Mouse (Mus musculus): ENCODE measurements around the gene Tescl. TPM values are rescaled to one million over a fixed set of nuclear protein-coding genes. Genes with fewer than 3 reads are reported as not detected.

The Tescl gene
- polyA plus RNA-seq, 1 experiment = 0.48 TPM

DNA sequence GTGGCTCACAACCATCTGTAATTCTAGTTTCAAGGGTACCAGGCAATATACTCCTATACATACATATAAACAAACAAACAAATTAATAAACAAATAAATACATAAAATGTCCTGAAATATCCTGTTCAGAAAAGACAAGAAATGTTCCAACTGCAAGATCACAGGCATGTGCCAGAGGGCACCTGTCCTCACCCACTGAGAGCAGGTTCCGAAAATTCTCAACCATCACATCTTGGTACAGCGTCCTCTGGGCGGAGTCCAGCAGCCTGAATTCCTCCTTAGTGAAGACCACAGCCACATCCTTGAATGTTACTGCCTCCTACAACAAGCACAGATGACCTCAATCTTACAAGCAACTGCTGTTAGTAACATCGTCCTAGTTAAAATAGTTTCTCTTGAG lies 39.0 kb downstream of the Tescl start:
- Histone ChIP-seq H3K4me3 (ENCODE audit: insufficient read depth, low read depth, low read length) (no peak overlapping the region), H3K27me3 (replicated peaks; ENCODE audit: control insufficient read depth, insufficient read depth, low read length) (no peaks in the 10 kb centered on the region), H3K4me1 (ENCODE audit: control insufficient read depth, insufficient read depth, low read length) (peaks cover 1% of the 10 kb centered on the region; the same call in 1 of the 2 replicates), H3K36me3 (ENCODE audit: control insufficient read depth, insufficient read depth, low read length) (peaks cover 3% of the 10 kb centered on the region; the same call in 1 of the 2 replicates), H3K27ac (ENCODE audit: insufficient read depth, low read depth, low read length) (no peak overlapping the region)
- no peak for DNase-seq
- 99% methylated on average over 4 of the region's 4 CpGs for WGBS
- TF ChIP-seq POLR2A (IDR thresholded peaks at IDR 0.05; ENCODE audit: low read depth, low read length) (no peak), CTCF (conservative IDR thresholded peaks at IDR 0.05; ENCODE audit: insufficient read depth, insufficient read length, low read depth, low read length) (no peak)

DNA sequence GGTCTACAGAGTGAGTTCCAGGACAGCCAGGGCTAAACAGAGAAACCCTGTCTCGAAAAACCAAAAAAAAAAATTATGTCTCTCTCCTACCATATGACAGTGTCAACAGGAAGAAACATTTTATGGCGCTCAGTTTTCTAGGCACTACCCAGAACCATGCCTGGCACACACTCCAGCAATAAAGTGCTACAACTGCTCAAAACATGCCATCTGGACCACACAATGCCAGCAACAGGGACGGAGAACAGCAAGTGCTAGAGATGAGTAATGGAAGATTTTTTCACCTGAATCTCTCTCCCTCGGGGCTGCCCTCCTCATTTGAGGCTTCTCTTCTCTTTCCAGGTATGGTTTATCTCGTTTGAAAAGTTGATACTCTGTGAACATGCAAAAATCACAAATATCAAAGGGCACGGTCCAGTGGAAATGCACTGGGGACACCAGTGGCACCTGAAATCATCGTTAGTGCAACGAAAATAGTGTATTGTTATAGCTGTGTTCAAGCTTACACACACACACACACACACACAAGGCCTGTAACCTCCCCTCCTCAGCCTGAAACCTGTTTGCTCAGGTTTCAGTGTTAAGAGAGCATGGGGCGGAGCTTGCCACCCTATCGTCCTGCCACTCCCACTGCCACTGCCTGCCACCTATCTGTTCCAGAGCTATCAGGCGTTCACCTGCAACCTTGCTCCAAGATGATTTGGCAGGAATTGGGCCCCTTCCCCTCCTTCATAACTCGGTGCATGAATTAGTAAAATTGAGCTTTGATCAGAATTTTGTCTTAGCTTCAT lies 40.5 kb downstream of the Tescl start:
- Histone ChIP-seq H3K4me1 (ENCODE audit: control insufficient read depth, insufficient read depth, low read length) (no peaks in the 10 kb centered on the region), H3K27me3 (replicated peaks; ENCODE audit: control insufficient read depth, insufficient read depth, low read length) (no peaks in the 10 kb centered on the region), H3K27ac (ENCODE audit: insufficient read depth, low read depth, low read length) (no peak overlapping the region), H3K4me3 (ENCODE audit: insufficient read depth, low read depth, low read length) (no peak overlapping the region), H3K36me3 (ENCODE audit: control insufficient read depth, insufficient read depth, low read length) (peaks cover 3% of the 10 kb centered on the region; the same call in 1 of the 2 replicates)
- TF ChIP-seq CTCF (conservative IDR thresholded peaks at IDR 0.05; ENCODE audit: insufficient read depth, insufficient read length, low read depth, low read length) = no peak
- no peak for TF ChIP-seq POLR2A (IDR thresholded peaks at IDR 0.05; ENCODE audit: low read depth, low read length)
- DNase-seq = no peak
- 87% methylated on average over 12 of the region's 12 CpGs for WGBS

DNA sequence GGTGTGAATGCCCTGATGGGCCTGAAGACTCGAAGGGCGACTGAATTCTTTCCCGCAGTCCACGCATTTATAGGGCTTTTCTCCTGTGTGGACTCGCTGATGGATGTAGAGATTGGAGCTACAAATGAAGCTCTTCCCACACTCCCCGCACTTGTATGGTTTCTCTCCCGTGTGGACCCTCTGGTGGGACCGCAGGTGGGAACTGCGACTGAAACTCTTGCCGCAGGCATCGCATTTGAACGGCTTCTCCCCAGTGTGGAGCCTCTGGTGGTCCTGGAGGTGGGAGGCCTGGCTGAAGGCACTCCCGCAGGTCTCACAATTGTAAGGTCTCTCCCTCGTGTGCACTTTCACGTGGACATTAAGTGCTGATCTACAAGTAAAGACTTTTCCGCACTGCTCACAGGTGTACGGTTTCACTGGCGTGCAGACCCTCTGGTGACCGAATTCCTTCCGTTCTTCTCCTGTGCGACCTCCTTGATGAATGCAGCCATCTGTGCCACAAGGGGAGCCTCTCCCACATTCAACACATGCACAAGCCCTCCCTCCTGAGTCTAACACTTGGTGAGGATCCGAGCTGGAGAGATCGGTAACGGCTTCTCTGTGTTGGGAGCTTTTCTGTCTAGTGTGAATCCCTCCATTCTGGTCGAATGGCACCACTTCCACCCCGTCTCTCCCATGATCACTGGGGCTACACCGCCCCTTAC lies 42.2 kb downstream of the Tescl start:
- Histone ChIP-seq H3K4me3 (ENCODE audit: insufficient read depth, low read depth, low read length) (no peak overlapping the region), H3K27ac (ENCODE audit: insufficient read depth, low read depth, low read length) (no peak overlapping the region), H3K4me1 (ENCODE audit: control insufficient read depth, insufficient read depth, low read length) (no peaks in the 10 kb centered on the region), H3K27me3 (replicated peaks; ENCODE audit: control insufficient read depth, insufficient read depth, low read length) (no peaks in the 10 kb centered on the region), H3K36me3 (ENCODE audit: control insufficient read depth, insufficient read depth, low read length) (peaks cover 3% of the 10 kb centered on the region; the same call in 1 of the 2 replicates)
- TF ChIP-seq POLR2A (IDR thresholded peaks at IDR 0.05; ENCODE audit: low read depth, low read length) = no peak
- TF ChIP-seq CTCF (conservative IDR thresholded peaks at IDR 0.05; ENCODE audit: insufficient read depth, insufficient read length, low read depth, low read length) = no peak
- no peak for DNase-seq
- 90% methylated on average over 27 of the region's 27 CpGs for WGBS

DNA sequence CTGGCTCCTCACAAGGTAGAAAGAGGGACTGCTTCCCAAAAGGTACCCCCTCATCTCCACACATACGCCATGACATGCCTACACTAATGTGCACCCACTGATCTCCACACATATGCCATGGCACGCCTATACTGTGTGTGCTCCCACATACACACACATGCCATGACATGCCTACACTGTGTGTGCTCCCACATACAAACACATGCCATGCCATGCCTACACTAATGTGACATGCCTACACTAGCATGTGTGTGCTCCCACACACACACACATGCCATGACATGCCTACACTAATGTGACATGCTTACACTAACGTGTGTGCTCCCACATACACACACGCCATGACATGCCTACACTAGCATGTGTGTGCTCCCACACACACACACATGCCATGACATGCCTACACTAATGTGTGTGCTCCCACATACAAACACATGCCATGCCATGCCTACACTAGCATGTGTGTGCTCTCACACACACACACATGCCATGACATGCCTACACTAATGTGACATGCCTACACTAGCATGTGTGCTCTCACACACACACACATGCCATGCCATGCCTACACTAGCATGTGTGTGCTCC lies 43.5 kb downstream of the Tescl start:
- Histone ChIP-seq H3K4me1 (ENCODE audit: control insufficient read depth, insufficient read depth, low read length) (no peaks in the 10 kb centered on the region), H3K27ac (ENCODE audit: insufficient read depth, low read depth, low read length) (no peak overlapping the region), H3K4me3 (ENCODE audit: insufficient read depth, low read depth, low read length) (no peak overlapping the region), H3K27me3 (replicated peaks; ENCODE audit: control insufficient read depth, insufficient read depth, low read length) (no peaks in the 10 kb centered on the region), H3K36me3 (ENCODE audit: control insufficient read depth, insufficient read depth, low read length) (peaks cover 3% of the 10 kb centered on the region; the same call in 1 of the 2 replicates)
- 95% methylated on average over 4 of the region's 4 CpGs for WGBS
- no peak for DNase-seq
- TF ChIP-seq CTCF (conservative IDR thresholded peaks at IDR 0.05; ENCODE audit: insufficient read depth, insufficient read length, low read depth, low read length) = no peak
- TF ChIP-seq POLR2A (IDR thresholded peaks at IDR 0.05; ENCODE audit: low read depth, low read length) = no peak

DNA sequence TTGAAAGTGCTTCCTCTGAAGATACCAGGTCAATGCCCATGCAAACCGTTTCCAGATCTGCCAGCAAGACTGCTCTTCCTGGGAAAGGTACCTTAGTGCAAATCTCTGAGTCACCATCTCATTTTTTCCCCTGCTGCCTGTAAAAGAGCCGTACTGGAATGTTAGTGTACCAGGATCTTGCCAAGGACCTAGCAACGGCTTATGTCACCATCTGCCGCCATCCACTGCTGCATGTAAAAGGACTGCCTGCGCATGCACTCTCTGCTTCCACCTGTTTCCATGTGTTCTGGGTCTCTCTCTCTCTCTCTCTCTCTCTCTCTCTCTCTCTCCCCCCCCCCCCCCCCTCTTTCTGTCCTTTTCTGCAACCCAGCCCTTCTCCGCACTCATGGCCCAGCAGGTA lies 45.2 kb downstream of the Tescl start:
- H3K4me1 ChIP-seq (ENCODE audit: control insufficient read depth, insufficient read depth, low read length) = no peaks in the 10 kb centered on the region
- H3K4me3 ChIP-seq (ENCODE audit: insufficient read depth, low read depth, low read length) = no peak overlapping the region
- no peaks in the 10 kb centered on the region for H3K27me3 ChIP-seq (replicated peaks; ENCODE audit: control insufficient read depth, insufficient read depth, low read length)
- WGBS = 95% methylated on average over 6 of the region's 6 CpGs
- no peak for DNase-seq
- peaks cover 2% of the 10 kb centered on the region; the same call in 1 of the 2 replicates for H3K36me3 ChIP-seq (ENCODE audit: control insufficient read depth, insufficient read depth, low read length)
- no peak for TF ChIP-seq CTCF (conservative IDR thresholded peaks at IDR 0.05; ENCODE audit: insufficient read depth, insufficient read length, low read depth, low read length)
- no peak for TF ChIP-seq POLR2A (IDR thresholded peaks at IDR 0.05; ENCODE audit: low read depth, low read length)
- no peak overlapping the region for H3K27ac ChIP-seq (ENCODE audit: insufficient read depth, low read depth, low read length)

DNA sequence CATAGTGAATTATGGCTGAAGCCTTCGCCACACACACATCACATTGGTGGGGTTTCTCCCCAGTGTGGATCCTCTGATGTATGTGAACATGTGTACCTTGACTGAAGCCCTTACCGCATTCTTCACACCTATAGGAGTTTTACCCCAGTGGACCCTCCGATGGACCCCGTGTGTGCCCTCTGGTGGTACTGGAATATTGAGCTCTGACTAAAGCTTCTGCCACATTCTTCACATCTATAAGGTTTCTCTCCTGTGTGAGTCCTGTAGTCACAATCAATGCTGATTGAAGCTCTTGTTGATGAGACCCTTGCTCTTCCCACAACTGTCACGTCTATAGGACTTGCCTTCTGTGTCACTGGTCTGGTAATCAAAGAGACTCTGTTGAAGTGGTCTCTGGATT lies 46.1 kb downstream of the Tescl start:
- Histone ChIP-seq H3K36me3 (ENCODE audit: control insufficient read depth, insufficient read depth, low read length) (no peaks in the 10 kb centered on the region; the same call in 1 of the 2 replicates), H3K27me3 (replicated peaks; ENCODE audit: control insufficient read depth, insufficient read depth, low read length) (no peaks in the 10 kb centered on the region), H3K4me3 (ENCODE audit: insufficient read depth, low read depth, low read length) (no peak overlapping the region), H3K4me1 (ENCODE audit: control insufficient read depth, insufficient read depth, low read length) (no peaks in the 10 kb centered on the region), H3K27ac (ENCODE audit: insufficient read depth, low read depth, low read length) (no peak overlapping the region)
- TF ChIP-seq POLR2A (IDR thresholded peaks at IDR 0.05; ENCODE audit: low read depth, low read length) (no peak), CTCF (conservative IDR thresholded peaks at IDR 0.05; ENCODE audit: insufficient read depth, insufficient read length, low read depth, low read length) (no peak)
- DNase-seq = no peak
- 84% methylated on average over 5 of the region's 5 CpGs for WGBS

DNA sequence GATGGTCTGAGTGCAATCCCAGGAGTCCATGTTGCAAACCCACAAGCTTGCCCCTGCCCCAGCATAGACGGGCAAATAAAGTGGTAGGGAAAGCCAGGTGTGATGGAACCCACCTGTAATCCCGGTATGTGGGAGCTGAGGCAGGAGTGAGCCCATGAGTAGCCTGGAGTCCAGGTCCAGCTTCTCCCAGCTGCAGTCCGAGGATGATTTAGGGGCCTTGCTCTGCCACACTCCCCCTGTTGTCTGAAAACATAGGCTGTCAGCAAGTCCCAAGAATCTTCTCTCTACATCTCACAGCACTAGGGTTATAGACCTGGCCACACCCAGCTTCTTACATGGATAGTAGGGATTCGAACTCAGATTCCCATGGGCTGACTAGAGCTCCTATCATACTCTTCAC lies 46.8 kb downstream of the Tescl start:
- no peak for TF ChIP-seq CTCF (conservative IDR thresholded peaks at IDR 0.05; ENCODE audit: insufficient read depth, insufficient read length, low read depth, low read length)
- TF ChIP-seq POLR2A (IDR thresholded peaks at IDR 0.05; ENCODE audit: low read depth, low read length) = no peak
- no peak overlapping the region for H3K4me3 ChIP-seq (ENCODE audit: insufficient read depth, low read depth, low read length)
- no peaks in the 10 kb centered on the region; the same call in 1 of the 2 replicates for H3K36me3 ChIP-seq (ENCODE audit: control insufficient read depth, insufficient read depth, low read length)
- H3K4me1 ChIP-seq (ENCODE audit: control insufficient read depth, insufficient read depth, low read length) = no peaks in the 10 kb centered on the region
- no peak for DNase-seq
- no peak overlapping the region for H3K27ac ChIP-seq (ENCODE audit: insufficient read depth, low read depth, low read length)
- no peaks in the 10 kb centered on the region for H3K27me3 ChIP-seq (replicated peaks; ENCODE audit: control insufficient read depth, insufficient read depth, low read length)
- 86% methylated on average over 4 of the region's 4 CpGs for WGBS
